Mouse (Mus musculus): ENCODE measurements around the gene Luc7l3.

Luc7l3 gene

GRCm38 (mm10) chr11:94321931-94322400 lies at the start of gene Luc7l3:
Gene Luc7l3 (minus strand): TSS chr11:94321988.
- peak; percentile 95 to 96 for DNase-seq (ENCODE audit: low spot score in 2 of 2)

GRCm38 (mm10) chr11:94370809-94371208 lies 49.0 kb upstream of the Luc7l3 start:
- DNase-seq (ENCODE audit: low spot score in 2 of 2), result no peak

GRCm38 (mm10) chr11:94369981-94370380 lies 48.2 kb upstream of the Luc7l3 start:
- DNase-seq (ENCODE audit: low spot score in 2 of 2), result no peak

GRCm38 (mm10) chr11:94365340-94365739 lies 43.6 kb upstream of the Luc7l3 start:
- no peak for DNase-seq (ENCODE audit: low spot score in 2 of 2)

- DNase-seq (ENCODE audit: low spot score in 2 of 2), result no peak
Observed at GRCm38 (mm10) chr11:94363690-94364089, 41.9 kb upstream of the Luc7l3 start.

- no peak for DNase-seq (ENCODE audit: low spot score in 2 of 2)
Observed at GRCm38 (mm10) chr11:94362101-94362500, 40.3 kb upstream of the Luc7l3 start.

GRCm38 (mm10) chr11:94361166-94361870 lies 39.5 kb upstream of the Luc7l3 start:
- DNase-seq (ENCODE audit: low spot score in 2 of 2), result no peak

GRCm38 (mm10) chr11:94359168-94359567 lies 37.4 kb upstream of the Luc7l3 start:
- DNase-seq (ENCODE audit: low spot score in 2 of 2), result no peak

- no peak for DNase-seq (ENCODE audit: low spot score in 2 of 2)
Observed at GRCm38 (mm10) chr11:94355521-94356217, 33.9 kb upstream of the Luc7l3 start.

GRCm38 (mm10) chr11:94351094-94351493 lies 29.3 kb upstream of the Luc7l3 start:
- no peak for DNase-seq (ENCODE audit: low spot score in 2 of 2)

GRCm38 (mm10) chr11:94350337-94350736 lies 28.5 kb upstream of the Luc7l3 start:
- DNase-seq (ENCODE audit: low spot score in 2 of 2), result no peak

GRCm38 (mm10) chr11:94349839-94350238 lies 28.1 kb upstream of the Luc7l3 start:
- no peak for DNase-seq (ENCODE audit: low spot score in 2 of 2)

- DNase-seq (ENCODE audit: low spot score in 2 of 2), result no peak
Observed at GRCm38 (mm10) chr11:94347063-94347575, 25.3 kb upstream of the Luc7l3 start.

- DNase-seq (ENCODE audit: low spot score in 2 of 2), result no peak
Observed at GRCm38 (mm10) chr11:94346611-94347010, 24.8 kb upstream of the Luc7l3 start.

GRCm38 (mm10) chr11:94345926-94346325 lies 24.1 kb upstream of the Luc7l3 start:
- DNase-seq (ENCODE audit: low spot score in 2 of 2), result no peak

GRCm38 (mm10) chr11:94344470-94344869 lies 22.7 kb upstream of the Luc7l3 start:
- no peak for DNase-seq (ENCODE audit: low spot score in 2 of 2)

- no peak for DNase-seq (ENCODE audit: low spot score in 2 of 2)
Observed at GRCm38 (mm10) chr11:94343955-94344358, 22.2 kb upstream of the Luc7l3 start.

GRCm38 (mm10) chr11:94342114-94342905 lies 20.5 kb upstream of the Luc7l3 start:
- no peak for DNase-seq (ENCODE audit: low spot score in 2 of 2)

- no peak for DNase-seq (ENCODE audit: low spot score in 2 of 2)
Observed at GRCm38 (mm10) chr11:94340948-94341933, 19.5 kb upstream of the Luc7l3 start.

GRCm38 (mm10) chr11:94339732-94340585 lies 18.2 kb upstream of the Luc7l3 start:
- peak in 1 of 2 experiments; percentile 63 for DNase-seq (ENCODE audit: low spot score in 2 of 2)

All from right cerebral cortex, adult 2 months (tissue).